Mouse (Mus musculus) lung, postnatal 0 days (tissue): ENCODE data around the gene Il10.

Source experiments
- CTCF ChIP-seq: IDR thresholded peaks from 2 replicates; pipeline ENCODE4 v1.5.1; 2016; ENCODE audit warnings: antibody characterized with exemption, mild to moderate bottlenecking
- EP300 ChIP-seq: IDR thresholded peaks from 2 replicates; pipeline ENCODE4 v1.6.1; 2016; ENCODE audit warnings: antibody characterized with exemption, mild to moderate bottlenecking, control low read depth

GRCm38 (mm10) chr1:131019492-131020098 lies at the start of gene Il10:
- TF ChIP-seq CTCF (no peak), EP300 (no peak)
